ENCODE assay signal across 8 mouse cellular contexts in the genomic region with DNA sequence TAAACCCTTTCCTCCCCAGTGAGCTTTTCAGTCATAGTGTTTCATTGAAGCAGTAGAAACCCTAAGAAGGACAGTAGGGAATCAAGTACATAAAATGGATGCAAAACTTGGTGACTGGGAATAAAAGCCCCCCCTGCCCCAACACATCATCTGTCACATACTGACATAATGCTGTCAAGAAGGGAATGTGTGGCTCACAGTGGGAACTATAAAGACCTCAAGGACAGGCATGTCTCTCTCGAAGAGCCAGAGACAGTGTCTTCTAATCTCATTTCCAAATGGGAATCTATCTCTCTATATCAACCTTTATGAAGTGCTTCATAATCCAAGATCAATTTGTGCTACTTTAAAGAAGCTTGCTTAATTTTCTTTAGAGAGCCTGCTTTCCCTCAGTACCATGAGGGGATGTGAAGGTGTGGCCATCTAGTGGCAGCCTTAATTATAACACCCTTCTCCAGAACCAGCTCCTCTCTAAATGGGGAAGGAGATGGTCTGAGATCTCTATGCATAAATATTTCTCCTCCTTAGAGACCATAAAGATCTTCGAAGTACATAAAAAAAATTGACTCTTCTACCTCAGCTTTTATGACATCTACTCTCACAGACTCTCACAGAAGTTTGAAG.
A peak's percentile ranks its signal among the peaks of the same experiment; 100 is the strongest.
DNase-seq lines count a peak whose midpoint lies in the region; ATAC-seq and TF ChIP-seq lines count a peak whose summit lies in the region.

No protein-coding gene starts in this region.

- no peak overlapping the region for H3K4me3 ChIP-seq in MEL (ENCODE audit: control insufficient read depth in 1 of 2, insufficient read depth in 1 of 2, low read depth in 2 of 2, low read length in 2 of 2)
- no peak overlapping the region for H3K4me3 ChIP-seq in cortical plate, adult 2 months (ENCODE audit: insufficient read depth, low read length)
- no peak overlapping the region for H3K4me3 ChIP-seq in heart, embryonic 13.5 days
- no peak overlapping the region for H3K4me3 ChIP-seq in kidney, postnatal 0 days (replicated peaks; ENCODE audit: low read depth, low read length)
- no peak overlapping the region for H3K4me3 ChIP-seq in lung, adult 2 months (replicated peaks; ENCODE audit: extremely low read depth, low read depth, low read length)

- no peak overlapping the region for H3K9ac ChIP-seq in MEL (ENCODE audit: control insufficient read depth, low read depth, low read length, poor library complexity, severe bottlenecking)
- H3K9ac ChIP-seq in heart, embryonic 13.5 days, result no peak overlapping the region
- no peak overlapping the region for H3K9ac ChIP-seq in kidney, postnatal 0 days (ENCODE audit: low read depth, low read length)

- H3K4me1 ChIP-seq in MEL (ENCODE audit: control insufficient read depth in 1 of 2, insufficient read depth in 2 of 2, low read length in 2 of 2), result no peaks in the 10 kb centered on the region
- no peaks in the 10 kb centered on the region for H3K4me1 ChIP-seq in cortical plate, adult 2 months (ENCODE audit: control insufficient read depth, insufficient read depth, low read length)
- no peaks in the 10 kb centered on the region for H3K4me1 ChIP-seq in heart, embryonic 13.5 days
- no peaks in the 10 kb centered on the region for H3K4me1 ChIP-seq in kidney, postnatal 0 days (replicated peaks; ENCODE audit: insufficient read depth, low read length)
- no peaks in the 10 kb centered on the region for H3K4me1 ChIP-seq in lung, adult 2 months (ENCODE audit: control insufficient read depth, insufficient read depth, low read length)

- TF ChIP-seq CTCF in MEL (IDR thresholded peaks at IDR 0.05 in 2 of 3, conservative IDR thresholded peaks at IDR 0.05 in 1 of 3; ENCODE audit: control insufficient read depth in 1 of 3, insufficient read depth in 1 of 3, low read depth in 2 of 3, low read length in 3 of 3, poor library complexity in 1 of 3, severe bottlenecking in 1 of 3), result peak; percentile 43 to 64 (median 51); a peak in 5 of 6 replicates
- peak; percentile 76 for TF ChIP-seq CTCF in cortical plate, adult 2 months (IDR thresholded peaks at IDR 0.05; ENCODE audit: extremely low read depth, insufficient read depth, low read length)
- peak; percentile 90 for TF ChIP-seq CTCF in kidney, postnatal 0 days (IDR thresholded peaks at IDR 0.05; ENCODE audit: low read depth)
- TF ChIP-seq CTCF in lung, adult 2 months (IDR thresholded peaks at IDR 0.05; ENCODE audit: insufficient read depth, low read length), result peak; percentile 15; the same call in 1 of the 2 replicates

- peak; percentile 57 for DNase-seq in CD4-positive, CD25-positive, alpha-beta regulatory T cell, adult 2 months (ENCODE audit: low read depth, low spot score)
- DNase-seq in MEL (ENCODE audit: low read depth, low spot score), result peak; percentile 50
- peak; percentile 86 for DNase-seq in kidney, postnatal 0 days (ENCODE audit: low spot score)
- no peak for DNase-seq in lung, adult 2 months
- DNase-seq in retina, adult 2 months (ENCODE audit: low read depth, low spot score), result peak; percentile 13

- H3K4me2 ChIP-seq in heart, embryonic 13.5 days, result peak overlapping the region; percentile 47
- no peak overlapping the region for H3K4me2 ChIP-seq in kidney, postnatal 0 days (ENCODE audit: low read length)

- no peak for ATAC-seq in heart, embryonic 13.5 days (ENCODE audit: extremely low read depth, insufficient number of reproducible peaks, low FRiP score, low TSS enrichment)
- ATAC-seq in kidney, postnatal 0 days (replicated peaks; ENCODE audit: low FRiP score, low read depth), result peak; percentile 71; the same call in 1 of the 2 replicates
- ATAC-seq in erythroblast, adult 5-6 weeks (replicated peaks; ENCODE audit: low FRiP score, poor library complexity, severe bottlenecking), result no peak

- H3K79me2 ChIP-seq in MEL (ENCODE audit: control insufficient read depth, insufficient read depth, low read length, poor library complexity), result no peaks in the 10 kb centered on the region

- no peak overlapping the region for H3K27ac ChIP-seq in MEL (ENCODE audit: control insufficient read depth, low read depth, low read length)
- no peak overlapping the region for H3K27ac ChIP-seq in cortical plate, adult 2 months (ENCODE audit: insufficient read depth, low read length)
- no peak overlapping the region for H3K27ac ChIP-seq in heart, embryonic 13.5 days (replicated peaks)
- H3K27ac ChIP-seq in kidney, postnatal 0 days, result no peak overlapping the region

- WGBS in heart, embryonic 13.5 days, result 18% methylated on average over 2 of the region's 2 CpGs
- 23% methylated on average over 2 of the region's 2 CpGs for WGBS in kidney, postnatal 0 days
- 24% methylated on average over 2 of the region's 2 CpGs for WGBS in lung, adult 2 months

- H3K27me3 ChIP-seq in MEL (ENCODE audit: control insufficient read depth in 1 of 2, insufficient read depth in 2 of 2, low read length in 2 of 2), result no peaks in the 10 kb centered on the region
- no peaks in the 10 kb centered on the region for H3K27me3 ChIP-seq in heart, embryonic 13.5 days (replicated peaks)
- no peaks in the 10 kb centered on the region for H3K27me3 ChIP-seq in kidney, postnatal 0 days (ENCODE audit: insufficient read depth, low read length)

- TF ChIP-seq POLR2A in MEL (IDR thresholded peaks at IDR 0.05; ENCODE audit: control insufficient read depth in 1 of 2, insufficient read depth in 1 of 2, low read depth in 1 of 2, low read length in 2 of 2, poor library complexity in 1 of 2), result no peak
- no peak for TF ChIP-seq POLR2A in cortical plate, adult 2 months (IDR thresholded peaks at IDR 0.05; ENCODE audit: extremely low read depth, insufficient read depth, low read length)
- no peak for TF ChIP-seq POLR2A in lung, adult 2 months (IDR thresholded peaks at IDR 0.05; ENCODE audit: borderline replicate concordance, extremely low read depth, low read depth, low read length)

- H3K36me3 ChIP-seq in MEL (ENCODE audit: control insufficient read depth in 1 of 2, insufficient read depth in 2 of 2, low read length in 2 of 2), result no peaks in the 10 kb centered on the region
- no peaks in the 10 kb centered on the region for H3K36me3 ChIP-seq in heart, embryonic 13.5 days
- no peaks in the 10 kb centered on the region for H3K36me3 ChIP-seq in kidney, postnatal 0 days (ENCODE audit: insufficient read depth, low read length)

- TF ChIP-seq RAD21 in MEL (IDR thresholded peaks at IDR 0.05; ENCODE audit: low read depth, low read length), result peak; percentile 65

- TF ChIP-seq EP300 in MEL (IDR thresholded peaks at IDR 0.05; ENCODE audit: low read depth in 1 of 2, low read length in 2 of 2), result no peak

- H3K9me3 ChIP-seq in MEL (replicated peaks; ENCODE audit: insufficient read depth, low read length), result no peaks in the 10 kb centered on the region
- no peaks in the 10 kb centered on the region for H3K9me3 ChIP-seq in heart, embryonic 13.5 days
- no peaks in the 10 kb centered on the region for H3K9me3 ChIP-seq in kidney, postnatal 0 days (replicated peaks; ENCODE audit: low read length)

TF ChIP-seq in MEL, 35 proteins besides CTCF, POLR2A, EP300 and RAD21:
- TF ChIP-seq SMC3 (IDR thresholded peaks at IDR 0.05; ENCODE audit: low read depth, low read length) (peak; percentile 63), BHLHE40 (IDR thresholded peaks at IDR 0.05; ENCODE audit: borderline replicate concordance, low read depth, low read length) (no peak), E2F4 (IDR thresholded peaks at IDR 0.05; ENCODE audit: borderline replicate concordance, low read depth, low read length) (no peak), ZC3H11A (IDR thresholded peaks at IDR 0.05; ENCODE audit: low read depth, low read length) (peak; percentile 34; the same call in 1 of the 2 replicates)

Comparison
In these comparisons a context has a peak if more than half of its experiments do, and no peak if none do; other contexts are left out.
1. CTCF ChIP-seq: peak in every context shown above with its lines; median percentile 90 in kidney, postnatal 0 days; 76 in cortical plate, adult 2 months; 51 in MEL; 15 in lung, adult 2 months.